Mouse (Mus musculus): Measurements from ENCODE around the gene Ankrd11. TPM values are rescaled to one million over a fixed set of nuclear protein-coding genes. Genes with fewer than 3 reads are reported as not detected.

Gene Ankrd11
- total and polyA plus RNA-seq, 3 experiments, result 49.2 to 235 (median 87.7) TPM

DNA sequence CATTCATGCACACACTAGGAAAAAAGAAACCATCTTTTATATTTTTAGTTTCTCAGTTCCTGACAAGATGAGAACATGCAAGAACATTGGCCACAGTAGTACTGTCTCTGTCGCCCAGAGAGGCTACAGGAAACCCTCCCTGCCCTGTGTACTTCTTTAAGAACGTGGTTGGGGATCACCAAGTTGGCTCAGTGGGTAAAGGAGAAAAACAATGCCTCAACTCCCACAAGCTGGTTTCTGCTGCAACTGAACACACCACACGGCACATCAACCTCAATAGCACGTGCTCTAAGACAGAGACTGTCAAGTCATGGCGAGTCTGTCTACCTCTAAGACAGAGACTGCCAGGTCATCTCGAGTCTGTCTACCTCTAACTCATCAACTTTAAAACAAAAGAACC, 89.0 kb downstream of the Ankrd11 start:
- no peak for DNase-seq (ENCODE audit: low read depth, low spot score)
- Histone ChIP-seq H3K4me3 (ENCODE audit: control insufficient read depth in 1 of 2, insufficient read depth in 1 of 2, low read depth in 2 of 2, low read length in 2 of 2) (no peak overlapping the region), H3K9ac (ENCODE audit: control insufficient read depth, low read depth, low read length, poor library complexity, severe bottlenecking) (no peak overlapping the region), H3K4me1 (ENCODE audit: control insufficient read depth in 1 of 2, insufficient read depth in 2 of 2, low read length in 2 of 2) (peaks cover 31 to 41% of the 10 kb centered on the region in 2 experiments), H3K79me2 (ENCODE audit: control insufficient read depth, insufficient read depth, low read length, poor library complexity) (peaks cover 88% of the 10 kb centered on the region), H3K36me3 (ENCODE audit: control insufficient read depth in 1 of 2, insufficient read depth in 2 of 2, low read length in 2 of 2) (peaks cover 0 to 48% of the 10 kb centered on the region in 2 experiments; a peak in 2 of 4 replicates), H3K9me3 (replicated peaks; ENCODE audit: insufficient read depth, low read length) (no peaks in the 10 kb centered on the region), H3K27me3 (ENCODE audit: control insufficient read depth in 1 of 2, insufficient read depth in 2 of 2, low read length in 2 of 2) (no peaks in the 10 kb centered on the region), H3K27ac (ENCODE audit: control insufficient read depth, low read depth, low read length) (no peak overlapping the region)
- no peak for TF ChIP-seq E2F4 (IDR thresholded peaks at IDR 0.05; ENCODE audit: borderline replicate concordance, low read depth, low read length)
- TF ChIP-seq POLR2A (IDR thresholded peaks at IDR 0.05; ENCODE audit: control insufficient read depth in 1 of 2, insufficient read depth in 1 of 2, low read depth in 1 of 2, low read length in 2 of 2, poor library complexity in 1 of 2), result no peak
- no peak for TF ChIP-seq ELF1 (IDR thresholded peaks at IDR 0.05; ENCODE audit: low read depth, low read length)

DNA sequence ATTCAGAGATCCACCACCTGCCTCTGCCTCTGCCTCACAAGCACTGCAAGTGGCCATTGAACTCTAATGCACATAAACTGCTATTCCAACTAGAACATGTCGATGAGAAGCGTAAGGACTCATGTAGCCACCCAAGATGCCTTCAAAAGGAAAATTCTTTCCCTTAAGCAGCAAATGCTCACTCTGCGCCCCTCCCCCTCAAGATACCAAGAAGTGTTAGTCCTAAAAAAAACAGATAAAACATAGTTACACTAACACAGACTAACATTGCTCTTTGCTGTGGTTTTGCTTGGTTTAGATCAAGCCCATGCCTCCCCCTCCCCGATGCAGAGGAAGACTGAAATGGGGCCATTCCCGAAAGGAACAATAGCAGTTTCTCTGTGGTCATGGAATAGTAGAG, 90.6 kb downstream of the Ankrd11 start:
- Histone ChIP-seq H3K4me1 (ENCODE audit: control insufficient read depth in 1 of 2, insufficient read depth in 2 of 2, low read length in 2 of 2) (peaks cover 26 to 31% of the 10 kb centered on the region in 2 experiments), H3K36me3 (ENCODE audit: control insufficient read depth in 1 of 2, insufficient read depth in 2 of 2, low read length in 2 of 2) (peaks cover 0 to 38% of the 10 kb centered on the region in 2 experiments; a peak in 2 of 4 replicates), H3K4me3 (ENCODE audit: control insufficient read depth in 1 of 2, insufficient read depth in 1 of 2, low read depth in 2 of 2, low read length in 2 of 2) (no peak overlapping the region), H3K9ac (ENCODE audit: control insufficient read depth, low read depth, low read length, poor library complexity, severe bottlenecking) (no peak overlapping the region), H3K27me3 (ENCODE audit: control insufficient read depth in 1 of 2, insufficient read depth in 2 of 2, low read length in 2 of 2) (no peaks in the 10 kb centered on the region), H3K9me3 (replicated peaks; ENCODE audit: insufficient read depth, low read length) (no peaks in the 10 kb centered on the region), H3K27ac (ENCODE audit: control insufficient read depth, low read depth, low read length) (no peak overlapping the region), H3K79me2 (ENCODE audit: control insufficient read depth, insufficient read depth, low read length, poor library complexity) (peaks cover 88% of the 10 kb centered on the region)
- TF ChIP-seq TBP (IDR thresholded peaks at IDR 0.05; ENCODE audit: low read depth, low read length), result no peak
- no peak for TF ChIP-seq MYC (IDR thresholded peaks at IDR 0.05; ENCODE audit: low read depth, low read length)
- no peak for TF ChIP-seq TCF12 (IDR thresholded peaks at IDR 0.05; ENCODE audit: low read depth, low read length)
- no peak for TF ChIP-seq ETS1 (IDR thresholded peaks at IDR 0.05; ENCODE audit: low read depth, low read length)
- TF ChIP-seq E2F4 (IDR thresholded peaks at IDR 0.05; ENCODE audit: borderline replicate concordance, low read depth, low read length), result no peak
- no peak for TF ChIP-seq MYB (IDR thresholded peaks at IDR 0.05; ENCODE audit: low read depth, low read length)
- no peak for TF ChIP-seq USF2 (IDR thresholded peaks at IDR 0.05; ENCODE audit: borderline replicate concordance in 1 of 2, insufficient read depth in 1 of 2, low read depth in 1 of 2, low read length in 2 of 2)
- no peak for TF ChIP-seq ZKSCAN1 (IDR thresholded peaks at IDR 0.05; ENCODE audit: low read depth, low read length)
- no peak for TF ChIP-seq ZC3H11A (IDR thresholded peaks at IDR 0.05; ENCODE audit: low read depth, low read length)
- no peak for TF ChIP-seq POLR2A (IDR thresholded peaks at IDR 0.05; ENCODE audit: control insufficient read depth in 1 of 2, insufficient read depth in 1 of 2, low read depth in 1 of 2, low read length in 2 of 2, poor library complexity in 1 of 2)
- no peak for TF ChIP-seq KAT2A (conservative IDR thresholded peaks at IDR 0.05; ENCODE audit: low read depth, low read length)
- DNase-seq (ENCODE audit: low read depth, low spot score), result no peak

DNA sequence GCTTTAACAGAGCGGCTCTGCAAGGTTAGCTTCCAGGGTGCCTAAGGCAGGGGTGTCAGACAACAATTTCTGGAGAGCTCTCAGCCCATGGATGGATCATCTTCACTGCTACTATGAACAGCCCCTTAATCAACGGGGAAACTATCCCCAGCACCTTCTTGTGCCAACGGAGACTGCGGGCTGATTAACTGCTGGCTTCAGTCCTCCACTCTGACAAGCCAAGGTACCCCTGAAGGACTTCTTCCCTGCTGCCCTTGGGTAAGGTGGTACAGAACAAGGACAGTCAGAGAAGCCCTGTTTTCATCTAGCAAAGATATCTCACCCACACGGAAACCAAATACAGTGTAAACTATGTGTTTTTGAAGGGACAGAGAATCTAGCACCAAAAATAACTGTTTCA, 92.4 kb downstream of the Ankrd11 start:
- no peak for TF ChIP-seq RAD21 (IDR thresholded peaks at IDR 0.05; ENCODE audit: low read depth, low read length)
- no peak for TF ChIP-seq BHLHE40 (IDR thresholded peaks at IDR 0.05; ENCODE audit: borderline replicate concordance, low read depth, low read length)
- no peak for TF ChIP-seq MEF2A (IDR thresholded peaks at IDR 0.05; ENCODE audit: extremely low read depth, insufficient replicate concordance, low read depth, low read length, poor library complexity, severe bottlenecking)
- TF ChIP-seq MYB (IDR thresholded peaks at IDR 0.05; ENCODE audit: low read depth, low read length), result no peak
- TF ChIP-seq POLR2A (IDR thresholded peaks at IDR 0.05; ENCODE audit: control insufficient read depth in 1 of 2, insufficient read depth in 1 of 2, low read depth in 1 of 2, low read length in 2 of 2, poor library complexity in 1 of 2), result no peak
- no peak for TF ChIP-seq ZC3H11A (IDR thresholded peaks at IDR 0.05; ENCODE audit: low read depth, low read length)
- TF ChIP-seq JUND (IDR thresholded peaks at IDR 0.05; ENCODE audit: low read depth, low read length), result no peak
- TF ChIP-seq CHD2 (IDR thresholded peaks at IDR 0.05; ENCODE audit: low read length), result no peak
- no peak for TF ChIP-seq POLR2AphosphoS5 (IDR thresholded peaks at IDR 0.05; ENCODE audit: borderline replicate concordance, low read depth, low read length)
- no peak for TF ChIP-seq GABPA (IDR thresholded peaks at IDR 0.05; ENCODE audit: low read depth, low read length)
- TF ChIP-seq E2F4 (IDR thresholded peaks at IDR 0.05; ENCODE audit: borderline replicate concordance, low read depth, low read length), result no peak
- no peak for TF ChIP-seq TBP (IDR thresholded peaks at IDR 0.05; ENCODE audit: low read depth, low read length)
- TF ChIP-seq ZNF384 (IDR thresholded peaks at IDR 0.05; ENCODE audit: low read depth, low read length), result no peak
- TF ChIP-seq USF2 (IDR thresholded peaks at IDR 0.05; ENCODE audit: borderline replicate concordance in 1 of 2, insufficient read depth in 1 of 2, low read depth in 1 of 2, low read length in 2 of 2), result no peak
- TF ChIP-seq ZMIZ1 (IDR thresholded peaks at IDR 0.05; ENCODE audit: low read depth, low read length), result no peak
- no peak for TF ChIP-seq SIN3A (IDR thresholded peaks at IDR 0.05; ENCODE audit: low read length)
- no peak for TF ChIP-seq NRF1 (IDR thresholded peaks at IDR 0.05; ENCODE audit: insufficient read depth, low read depth, low read length, poor library complexity, severe bottlenecking)
- H3K27ac ChIP-seq (ENCODE audit: control insufficient read depth, low read depth, low read length), result no peak overlapping the region
- H3K4me1 ChIP-seq (ENCODE audit: control insufficient read depth in 1 of 2, insufficient read depth in 2 of 2, low read length in 2 of 2), result peaks cover 11 to 18% of the 10 kb centered on the region in 2 experiments
- H3K79me2 ChIP-seq (ENCODE audit: control insufficient read depth, insufficient read depth, low read length, poor library complexity), result peaks cover 86% of the 10 kb centered on the region
- H3K27me3 ChIP-seq (ENCODE audit: control insufficient read depth in 1 of 2, insufficient read depth in 2 of 2, low read length in 2 of 2), result no peaks in the 10 kb centered on the region
- no peak for DNase-seq (ENCODE audit: low read depth, low spot score)
- no peak overlapping the region for H3K9ac ChIP-seq (ENCODE audit: control insufficient read depth, low read depth, low read length, poor library complexity, severe bottlenecking)
- H3K36me3 ChIP-seq (ENCODE audit: control insufficient read depth in 1 of 2, insufficient read depth in 2 of 2, low read length in 2 of 2), result peaks cover 0 to 23% of the 10 kb centered on the region in 2 experiments; a peak in 2 of 4 replicates
- H3K4me3 ChIP-seq (ENCODE audit: control insufficient read depth in 1 of 2, insufficient read depth in 1 of 2, low read depth in 2 of 2, low read length in 2 of 2), result no peak overlapping the region
- H3K9me3 ChIP-seq (replicated peaks; ENCODE audit: insufficient read depth, low read length), result no peaks in the 10 kb centered on the region
